Mouse (Mus musculus) heart, postnatal 14 days (tissue): ENCODE measurements at regions not wholly inside any gene's neighbourhood (a gene's known extent, or its start where the extent isn't known, plus 50 kb on each side); places are given as distances from the start of the nearest gene placed in this dataset.

Experiments used
- DNase-seq, 2 experiments: peaks; one replicate each; pipeline ENCODE4 v3.0.0; 2021 to 2022
- intact Hi-C: fragments of 180-260 bp; cut with DNase I; formaldehyde crosslinking; loops from one replicate; pipeline ENCODE4 v1.15.1; 2025

DNA sequence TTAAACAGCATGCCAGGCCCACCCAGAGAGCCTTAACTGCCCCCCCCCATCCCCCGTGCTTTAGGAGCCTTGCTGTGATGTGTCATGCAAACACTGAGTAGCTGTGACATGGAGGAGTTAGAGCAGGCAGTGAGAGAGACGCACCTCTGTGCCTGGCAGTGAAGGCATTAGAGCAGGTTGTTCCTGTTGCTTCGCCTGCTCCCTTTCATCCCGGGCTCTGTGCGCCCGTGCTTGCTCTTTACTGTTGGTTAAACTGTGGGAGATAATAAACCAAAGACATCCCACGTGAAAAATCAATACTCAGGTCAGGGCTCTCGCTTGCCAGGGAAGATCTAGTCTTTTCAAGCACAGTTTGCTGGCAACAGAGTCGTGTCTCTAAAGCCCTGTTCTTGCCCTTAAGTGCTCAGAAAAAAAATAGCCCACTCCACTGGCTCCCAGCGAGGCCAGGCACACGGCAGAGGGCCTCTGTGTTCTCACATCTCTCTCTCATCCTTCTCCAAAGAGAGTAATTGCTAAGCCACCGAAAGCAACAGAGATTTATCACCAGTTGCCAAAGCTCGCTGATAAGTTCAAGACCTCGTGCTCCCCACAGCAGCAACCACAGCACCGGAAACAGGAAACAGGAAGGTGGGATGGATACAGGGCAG lies 181.2 kb upstream of the 3110018I06Rik start:
- DNase-seq, result no peak
- intact Hi-C loops, result no loop called here

GRCm38 (mm10) chr12:107315446-107315845 lies 173.0 kb upstream of the 3110018I06Rik start:
- intact Hi-C loops, result no loop called here
- no peak for DNase-seq

DNA sequence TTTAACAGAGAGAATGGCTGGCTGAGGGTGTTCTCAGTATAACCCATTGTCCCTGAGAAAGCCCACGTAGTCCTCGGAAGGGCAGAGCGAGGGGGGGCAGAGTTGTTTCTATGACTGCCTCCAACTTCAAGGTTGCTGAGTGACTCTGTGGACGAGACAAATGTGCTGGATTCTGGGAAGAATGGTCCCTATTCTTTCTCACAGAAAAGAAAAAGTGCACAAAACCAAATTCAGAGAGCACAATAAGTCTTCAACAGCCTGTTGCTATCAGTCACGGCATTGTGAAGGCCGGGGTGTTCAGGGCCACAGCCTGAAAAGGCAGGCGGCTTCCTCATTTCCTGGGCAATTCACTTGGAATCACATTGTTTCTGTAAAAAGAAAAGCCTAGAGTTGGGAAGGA lies 165.6 kb upstream of the 3110018I06Rik start:
- no peak for DNase-seq
- intact Hi-C loops, result no loop called here

DNA sequence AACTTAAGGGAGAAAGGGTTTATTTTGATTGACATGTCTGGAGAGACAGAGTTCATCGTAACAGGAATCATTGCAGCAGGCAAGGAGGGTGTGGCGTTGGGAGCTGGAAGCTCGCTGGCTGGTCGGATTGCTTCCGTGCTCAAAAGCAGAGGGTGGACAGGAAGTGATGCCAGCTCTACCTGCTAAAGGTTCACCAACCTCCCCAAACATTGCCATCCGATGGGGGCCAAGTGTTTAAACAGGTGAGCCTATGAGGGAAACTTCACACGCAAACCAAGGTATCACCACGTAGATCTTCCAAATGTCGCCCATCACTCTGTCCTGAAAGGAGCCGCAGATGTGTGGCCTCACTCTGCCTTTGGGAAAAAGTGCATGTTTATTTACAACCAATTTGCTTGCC lies 162.3 kb upstream of the 3110018I06Rik start:
- intact Hi-C loops, result no loop called here
- no peak for DNase-seq

DNA sequence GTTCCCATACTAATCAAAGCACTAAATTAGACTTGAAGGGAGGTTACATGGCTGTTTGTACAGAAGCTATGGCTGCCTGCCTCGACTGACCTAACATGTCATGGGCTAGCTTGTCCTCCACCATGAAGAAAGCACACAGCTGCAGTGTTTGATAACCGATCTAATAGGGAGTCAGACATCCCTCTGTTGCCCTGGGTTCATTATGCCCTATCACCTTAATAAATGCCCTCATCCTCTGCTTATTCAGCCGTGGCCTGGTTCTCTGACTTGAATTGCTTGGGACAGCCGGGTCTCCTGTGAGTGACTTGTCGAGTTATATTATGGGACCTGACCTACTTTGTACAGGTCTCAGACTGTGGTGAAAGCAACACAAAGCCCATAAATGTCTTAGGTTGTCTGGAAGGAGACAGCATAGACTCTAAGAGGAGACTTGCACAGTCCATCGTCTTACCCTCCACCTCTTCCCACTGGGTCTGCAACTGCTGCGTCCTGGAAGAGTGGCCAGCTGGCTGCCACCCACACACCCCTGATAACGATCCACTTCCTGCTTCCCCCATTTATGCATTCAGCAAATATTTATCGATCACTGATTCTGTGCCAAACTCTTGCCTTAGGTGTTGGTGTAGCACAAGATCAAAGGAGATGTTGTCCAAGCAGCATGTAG lies 161.2 kb upstream of the 3110018I06Rik start:
- DNase-seq, result no peak
- intact Hi-C loops, result no loop called here

GRCm38 (mm10) chr12:107328986-107329385 lies 159.4 kb upstream of the 3110018I06Rik start:
- intact Hi-C loops, result no loop called here
- DNase-seq, result no peak

- no peak for DNase-seq
Observed at GRCm38 (mm10) chr12:107334366-107334765, 154.1 kb upstream of the 3110018I06Rik start.

GRCm38 (mm10) chr12:107335106-107335505 lies 153.3 kb upstream of the 3110018I06Rik start:
- DNase-seq, result no peak
- intact Hi-C loops, result no loop called here

More at GRCm38 (mm10) chr12:107334366-107334765, 154.1 kb upstream of the 3110018I06Rik start:
- intact Hi-C loops, result no loop called here

DNA sequence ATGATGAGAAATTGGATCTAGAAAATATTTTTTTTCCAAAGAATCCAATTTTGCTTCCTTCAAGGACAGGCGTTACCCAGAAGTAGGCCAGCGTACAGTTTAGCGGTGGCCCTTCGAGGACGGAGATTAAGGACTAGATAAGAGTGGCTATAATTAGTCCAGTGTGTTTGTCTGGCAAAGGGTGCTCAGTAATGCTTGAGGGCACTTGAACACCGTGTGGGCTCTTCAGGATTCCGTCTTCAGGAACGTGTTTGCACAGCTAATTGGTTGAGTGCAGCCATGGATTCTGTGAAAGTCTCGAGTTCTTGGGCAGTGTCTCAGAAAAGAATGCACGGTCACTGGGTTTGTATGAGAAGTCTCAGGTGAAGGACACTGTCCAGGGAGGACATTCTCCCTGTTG lies 149.7 kb upstream of the 3110018I06Rik start:
- intact Hi-C loops, result no loop called here

GRCm38 (mm10) chr12:107356211-107356610 lies 132.2 kb upstream of the 3110018I06Rik start:
- intact Hi-C loops, result no loop called here
- DNase-seq, result no peak

More for the DNA sequence above, 149.7 kb upstream of the 3110018I06Rik start:
- no peak for DNase-seq

- intact Hi-C loops, result no loop called here
- no peak for DNase-seq
Observed at GRCm38 (mm10) chr12:107356974-107357373, 131.5 kb upstream of the 3110018I06Rik start.

DNA sequence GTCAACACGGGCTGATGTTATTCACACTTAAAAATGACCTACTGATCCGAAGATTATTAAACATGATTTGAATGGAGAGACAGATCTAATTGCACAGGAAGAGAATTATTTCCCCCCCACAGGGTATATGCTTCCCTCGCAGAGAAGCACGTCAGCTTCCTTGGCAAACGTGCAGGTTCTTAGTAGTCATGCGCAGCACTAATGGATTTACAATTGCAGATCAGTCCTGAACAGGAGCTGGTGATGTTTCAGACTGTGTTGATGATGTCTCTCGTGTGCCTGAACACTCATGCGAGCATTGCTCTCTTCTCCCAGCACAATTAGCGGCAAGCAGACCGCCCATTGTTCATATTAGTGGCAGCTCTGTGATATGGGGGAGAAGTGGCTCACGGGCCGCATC lies 127.9 kb upstream of the 3110018I06Rik start:
- intact Hi-C loops, result no loop called here
- no peak for DNase-seq

DNA sequence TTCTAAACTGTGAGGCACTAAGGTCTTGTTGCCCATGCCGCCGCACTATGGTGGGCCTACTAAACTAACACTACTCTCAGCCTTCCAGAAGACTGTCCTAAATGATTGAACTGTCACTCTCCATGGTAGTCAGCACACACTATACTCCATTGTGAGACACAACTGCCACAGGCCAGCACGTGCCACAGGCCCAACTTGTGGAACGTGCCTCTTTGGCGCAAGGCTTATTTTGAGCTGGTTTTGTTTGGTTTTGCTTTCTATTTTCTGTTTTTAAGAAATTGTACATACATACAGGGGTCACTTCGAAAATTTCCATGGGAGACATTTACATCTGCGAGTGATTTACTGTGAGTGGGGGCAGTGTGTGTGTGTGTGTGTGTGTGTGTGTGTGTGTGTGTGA lies 126.8 kb upstream of the 3110018I06Rik start:
- intact Hi-C loops, result no loop called here
- DNase-seq, result no peak

DNA sequence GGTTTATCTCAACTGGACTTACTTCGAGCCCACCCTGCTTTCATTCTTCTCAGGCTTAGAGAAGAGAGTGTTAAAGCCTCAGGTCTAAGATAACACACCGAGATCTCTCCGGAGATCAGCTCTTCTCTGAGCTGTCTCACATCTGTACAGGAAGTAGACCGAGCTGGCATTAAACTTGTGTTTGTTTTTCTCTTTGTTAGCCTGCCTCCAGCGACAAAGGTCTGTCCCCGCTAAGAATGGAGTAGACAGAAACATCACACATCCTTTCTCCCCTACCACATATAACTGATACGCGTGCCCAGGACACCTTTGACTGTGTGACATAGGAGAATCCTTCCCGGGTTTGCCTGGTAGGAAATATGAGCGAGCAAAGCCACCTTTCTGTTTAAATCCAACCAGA lies 126.3 kb upstream of the 3110018I06Rik start:
- intact Hi-C loops, result no loop called here
- DNase-seq, result no peak

DNA sequence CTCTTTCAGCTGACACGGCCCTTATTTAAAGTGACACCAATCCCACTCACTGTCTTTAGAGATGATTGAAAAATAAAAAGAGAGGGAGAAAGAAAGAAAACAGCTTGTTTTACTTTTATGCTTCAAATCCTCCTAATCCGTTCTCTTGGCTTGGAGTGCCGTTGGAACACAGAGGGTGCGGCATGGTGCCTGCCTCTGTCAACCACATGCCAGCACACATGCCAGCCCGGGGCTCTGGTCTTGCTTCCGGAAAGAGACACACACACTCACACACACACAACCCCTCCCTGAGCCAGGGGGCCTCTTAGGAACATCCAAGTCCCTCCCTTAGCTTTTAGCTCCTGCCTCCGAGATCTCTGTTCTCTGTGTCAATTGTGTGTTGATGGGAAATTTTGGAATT lies 116.2 kb upstream of the 3110018I06Rik start:
- intact Hi-C loops, result no loop called here
- no peak for DNase-seq

GRCm38 (mm10) chr12:107392050-107392795 lies 96.2 kb upstream of the 3110018I06Rik start:
- no peak for DNase-seq
- intact Hi-C loops, result no loop called here

DNA sequence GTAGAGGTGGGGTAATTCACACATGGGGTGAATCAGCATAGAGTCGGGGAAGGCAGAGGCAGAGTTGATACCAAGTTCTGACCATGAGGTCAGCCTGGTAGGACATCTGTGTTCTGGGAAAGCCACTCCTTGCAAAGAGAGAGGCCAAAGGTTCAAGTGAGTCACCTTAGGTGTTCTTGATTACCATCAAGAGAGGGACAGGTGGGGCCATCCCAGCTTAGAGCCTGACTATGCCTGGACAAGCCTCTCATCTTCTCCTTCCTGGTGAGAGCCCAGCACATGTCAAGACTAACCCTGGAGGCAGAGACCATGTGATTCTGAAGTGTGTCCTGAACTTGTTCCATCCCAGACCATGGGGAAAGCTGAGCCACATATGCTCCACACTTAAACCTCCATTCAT lies 94.0 kb upstream of the 3110018I06Rik start:
- intact Hi-C loops, result no loop called here
- DNase-seq, result no peak

DNA sequence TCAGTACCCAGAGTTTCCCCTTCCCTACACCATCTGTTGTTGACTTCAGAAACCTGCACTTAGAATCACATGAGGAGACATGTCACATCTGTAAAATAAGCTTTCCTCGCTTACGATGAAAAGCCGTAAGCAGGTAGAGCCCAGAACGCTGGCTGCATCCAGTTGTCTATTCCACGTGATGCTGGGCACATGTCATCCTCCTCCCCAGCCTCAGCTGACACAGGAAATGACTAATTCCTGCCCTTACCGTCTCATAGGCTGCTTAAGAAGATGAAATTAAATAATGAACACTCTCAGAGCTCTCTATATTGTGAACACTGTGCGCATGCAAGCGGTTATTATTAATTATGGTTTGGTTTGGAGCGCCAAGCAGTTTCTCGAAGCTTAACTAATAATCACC lies 83.6 kb upstream of the 3110018I06Rik start:
- no peak for DNase-seq
- intact Hi-C loops, result no loop called here

DNA sequence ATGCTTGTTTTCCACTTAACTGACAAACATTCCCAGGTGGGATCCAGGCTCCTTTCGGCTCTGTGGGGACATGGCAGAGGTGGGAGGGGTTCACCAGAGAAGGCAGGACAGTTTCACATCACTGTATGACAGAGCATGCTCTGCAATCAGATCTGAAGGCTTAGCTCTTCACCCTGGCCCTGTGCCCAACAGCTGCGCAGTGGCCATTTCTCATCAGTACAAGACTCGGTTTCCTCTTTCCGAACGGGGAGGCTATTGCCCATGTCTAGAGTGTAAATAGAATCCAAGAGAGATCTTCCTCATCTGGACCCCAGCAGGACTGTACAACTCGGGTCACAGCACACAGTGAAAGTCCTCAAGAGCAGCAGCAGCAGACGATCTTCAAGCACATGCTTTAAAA lies 64.5 kb upstream of the 3110018I06Rik start:
- intact Hi-C loops, result no loop called here
- DNase-seq, result no peak

- intact Hi-C loops, result no loop called here
- DNase-seq, result peak; percentile 16 to 23
Observed at GRCm38 (mm10) chr12:107438506-107438905, 49.9 kb upstream of the 3110018I06Rik start.
